Mouse (Mus musculus): Measurements from ENCODE around the gene Kcmf1. TPM values are rescaled to one million over a fixed set of nuclear protein-coding genes. Genes with fewer than 3 reads are reported as not detected.

Gene Kcmf1
- polyA plus RNA-seq, 1 experiment: 175 TPM

DNA sequence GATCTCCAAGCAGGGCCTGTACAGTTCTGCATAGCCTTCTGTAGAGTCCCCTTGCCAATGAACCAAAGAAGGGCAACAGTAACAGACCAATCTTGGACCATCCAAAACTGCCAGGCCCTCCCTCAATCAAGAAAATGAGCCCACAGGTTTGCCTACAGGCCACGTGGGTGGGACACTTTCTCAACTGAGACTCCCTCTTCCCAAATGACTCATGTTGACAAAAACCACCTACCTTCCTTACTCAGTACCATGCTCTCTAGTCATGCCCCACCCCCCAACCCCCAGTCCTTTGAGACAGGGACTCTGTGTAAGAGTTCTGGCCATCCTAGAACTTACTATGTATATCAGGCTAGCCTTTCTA is 18.2 kb downstream of the Kcmf1 start:
- Histone ChIP-seq H3K36me3 (ENCODE audit: control insufficient read depth, insufficient read depth, low read length, poor library complexity, severe bottlenecking) (no peaks in the 10 kb centered on the region; the same call in 1 of the 2 replicates), H3K4me1 (ENCODE audit: control insufficient read depth, insufficient read depth, low read length) (peaks cover 13% of the 10 kb centered on the region), H3K9me3 (replicated peaks; ENCODE audit: control insufficient read depth, insufficient read depth, low read length, poor library complexity, severe bottlenecking) (no peaks in the 10 kb centered on the region), H3K27me3 (ENCODE audit: control insufficient read depth, insufficient read depth, low read length, poor library complexity, severe bottlenecking) (no peaks in the 10 kb centered on the region), H3K9ac (ENCODE audit: low read depth, poor library complexity, severe bottlenecking) (no peak overlapping the region), H3K27ac (ENCODE audit: insufficient read depth, low read length) (no peak overlapping the region), H3K4me3 (ENCODE audit: low read depth, low read length) (no peak overlapping the region)
- TF ChIP-seq CTCF (IDR thresholded peaks at IDR 0.05; ENCODE audit: low read depth, low read length) (no peak), POLR2A (IDR thresholded peaks at IDR 0.05; ENCODE audit: insufficient read depth, low read length) (no peak), EP300 (IDR thresholded peaks at IDR 0.05; ENCODE audit: insufficient read depth, low read depth, low read length) (no peak)

DNA sequence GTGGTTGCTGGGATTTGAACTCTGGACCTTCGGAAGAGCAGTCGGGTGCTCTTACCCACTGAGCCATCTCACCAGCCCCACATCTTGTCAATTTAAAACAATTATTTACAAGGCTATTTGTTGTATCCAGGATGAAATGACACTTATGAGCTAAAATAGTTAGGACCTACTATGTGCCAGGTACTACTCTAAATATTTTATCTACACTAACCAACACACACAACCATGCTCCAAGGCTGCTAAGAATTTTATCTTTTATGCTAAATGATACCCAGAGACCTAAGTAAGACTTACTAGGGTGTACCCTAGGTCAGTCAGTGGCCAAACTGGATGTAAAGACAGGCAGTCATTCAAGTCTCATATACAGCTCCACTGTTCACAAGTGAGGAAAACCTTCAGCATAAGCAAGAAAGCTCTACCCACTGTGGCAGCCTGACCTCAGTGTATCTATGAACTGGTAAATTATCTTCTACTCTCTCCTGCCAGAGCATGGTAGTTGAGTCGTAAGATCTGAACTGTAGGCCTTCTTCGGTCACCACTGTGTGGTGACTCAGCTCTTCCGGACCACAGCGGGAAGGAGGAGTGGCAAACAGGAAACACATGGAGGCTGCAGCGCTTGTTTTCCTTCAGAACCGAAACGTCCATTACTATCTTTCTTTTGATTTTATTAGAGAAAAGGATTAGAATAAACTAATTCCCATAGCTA is 18.7 kb downstream of the Kcmf1 start:
- no peak for TF ChIP-seq POLR2A (IDR thresholded peaks at IDR 0.05; ENCODE audit: insufficient read depth, low read length)
- TF ChIP-seq EP300 (IDR thresholded peaks at IDR 0.05; ENCODE audit: insufficient read depth, low read depth, low read length): no peak
- no peak for TF ChIP-seq CTCF (IDR thresholded peaks at IDR 0.05; ENCODE audit: low read depth, low read length)
- H3K9me3 ChIP-seq (replicated peaks; ENCODE audit: control insufficient read depth, insufficient read depth, low read length, poor library complexity, severe bottlenecking): no peaks in the 10 kb centered on the region
- H3K4me1 ChIP-seq (ENCODE audit: control insufficient read depth, insufficient read depth, low read length): peaks cover 12% of the 10 kb centered on the region
- H3K36me3 ChIP-seq (ENCODE audit: control insufficient read depth, insufficient read depth, low read length, poor library complexity, severe bottlenecking): no peaks in the 10 kb centered on the region; the same call in 1 of the 2 replicates
- H3K27ac ChIP-seq (ENCODE audit: insufficient read depth, low read length): no peak overlapping the region
- H3K27me3 ChIP-seq (ENCODE audit: control insufficient read depth, insufficient read depth, low read length, poor library complexity, severe bottlenecking): no peaks in the 10 kb centered on the region
- H3K4me3 ChIP-seq (ENCODE audit: low read depth, low read length): no peak overlapping the region
- H3K9ac ChIP-seq (ENCODE audit: low read depth, poor library complexity, severe bottlenecking): no peak overlapping the region

DNA sequence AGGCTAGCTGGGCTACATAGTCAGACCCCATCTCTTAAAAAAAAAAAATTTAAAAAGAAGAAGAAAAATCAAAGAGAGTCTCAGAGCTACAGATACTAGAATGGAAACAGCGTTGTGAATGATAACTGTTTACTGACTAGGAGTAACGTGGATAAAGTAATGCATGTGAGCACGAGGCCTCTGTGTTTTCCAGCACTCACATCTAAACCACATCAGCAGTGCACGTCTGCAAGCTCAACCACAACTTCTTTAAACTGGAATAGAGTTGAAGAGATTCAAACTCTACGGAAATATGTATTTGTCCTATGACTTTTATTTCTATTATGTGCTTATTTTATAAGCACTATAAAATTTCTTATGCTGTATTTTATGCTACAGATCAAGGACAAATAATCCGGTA is 23.1 kb downstream of the Kcmf1 start:
- no peak for TF ChIP-seq CTCF (IDR thresholded peaks at IDR 0.05; ENCODE audit: low read depth, low read length)
- no peak for TF ChIP-seq POLR2A (IDR thresholded peaks at IDR 0.05; ENCODE audit: insufficient read depth, low read length)
- Histone ChIP-seq H3K9ac (ENCODE audit: low read depth, poor library complexity, severe bottlenecking) (no peak overlapping the region), H3K4me3 (ENCODE audit: low read depth, low read length) (no peak overlapping the region)

DNA sequence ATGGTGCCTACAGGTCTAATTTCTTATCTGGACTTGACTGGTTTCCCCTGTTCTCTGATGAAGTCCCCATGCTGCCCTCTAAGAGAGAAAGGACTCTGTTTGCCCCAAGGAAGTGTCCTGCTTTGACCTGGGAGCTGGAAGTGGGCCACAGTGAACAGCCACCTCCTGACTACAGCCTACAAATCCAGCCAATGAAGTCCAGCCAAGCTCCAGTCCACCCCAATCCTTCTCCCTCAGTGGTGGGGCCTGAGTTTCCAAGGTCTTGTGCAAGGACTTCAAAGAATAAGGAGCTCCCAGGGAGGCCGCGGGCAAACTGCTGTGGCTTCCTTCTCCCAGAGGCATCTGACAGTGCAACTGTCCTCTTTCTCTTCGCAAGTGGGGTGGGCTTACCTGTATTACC is 26.4 kb downstream of the Kcmf1 start:
- peaks cover 3% of the 10 kb centered on the region for H3K36me3 ChIP-seq (ENCODE audit: control insufficient read depth, insufficient read depth, low read length, poor library complexity, severe bottlenecking)
- peaks cover 4% of the 10 kb centered on the region for H3K4me1 ChIP-seq (ENCODE audit: control insufficient read depth, insufficient read depth, low read length)
- H3K4me3 ChIP-seq (ENCODE audit: low read depth, low read length): no peak overlapping the region
- TF ChIP-seq POLR2A (IDR thresholded peaks at IDR 0.05; ENCODE audit: insufficient read depth, low read length): no peak
- no peak for TF ChIP-seq EP300 (IDR thresholded peaks at IDR 0.05; ENCODE audit: insufficient read depth, low read depth, low read length)
- no peak for TF ChIP-seq CTCF (IDR thresholded peaks at IDR 0.05; ENCODE audit: low read depth, low read length)
- no peaks in the 10 kb centered on the region for H3K9me3 ChIP-seq (replicated peaks; ENCODE audit: control insufficient read depth, insufficient read depth, low read length, poor library complexity, severe bottlenecking)
- no peak overlapping the region for H3K27ac ChIP-seq (ENCODE audit: insufficient read depth, low read length)
- H3K27me3 ChIP-seq (ENCODE audit: control insufficient read depth, insufficient read depth, low read length, poor library complexity, severe bottlenecking): no peaks in the 10 kb centered on the region
- no peak overlapping the region for H3K9ac ChIP-seq (ENCODE audit: low read depth, poor library complexity, severe bottlenecking)

More for the DNA sequence above, 23.1 kb downstream of the Kcmf1 start:
- H3K36me3 ChIP-seq (ENCODE audit: control insufficient read depth, insufficient read depth, low read length, poor library complexity, severe bottlenecking): peaks cover 3% of the 10 kb centered on the region
- peaks cover 6% of the 10 kb centered on the region for H3K4me1 ChIP-seq (ENCODE audit: control insufficient read depth, insufficient read depth, low read length)
- no peaks in the 10 kb centered on the region for H3K27me3 ChIP-seq (ENCODE audit: control insufficient read depth, insufficient read depth, low read length, poor library complexity, severe bottlenecking)
- no peak overlapping the region for H3K27ac ChIP-seq (ENCODE audit: insufficient read depth, low read length)
- H3K9me3 ChIP-seq (replicated peaks; ENCODE audit: control insufficient read depth, insufficient read depth, low read length, poor library complexity, severe bottlenecking): no peaks in the 10 kb centered on the region

DNA sequence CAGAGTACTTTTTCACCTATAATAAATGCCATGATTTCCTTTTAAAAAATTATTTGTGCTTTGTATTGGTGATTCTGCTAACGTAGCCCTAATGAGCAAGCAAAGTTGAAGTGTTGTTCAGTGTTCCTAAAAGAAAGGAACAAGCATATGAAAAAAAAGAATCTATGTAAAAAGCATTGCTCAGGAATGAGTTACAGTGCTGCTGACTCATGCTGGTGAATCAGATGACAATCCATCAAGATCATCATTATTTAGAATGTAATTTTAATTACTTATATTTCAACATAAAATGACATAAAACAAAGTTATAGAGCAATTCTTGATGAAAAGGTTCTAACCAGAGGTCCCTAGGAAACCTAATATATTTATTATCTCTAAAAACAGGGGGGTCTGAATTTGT is 27.5 kb downstream of the Kcmf1 start:
- Histone ChIP-seq H3K27me3 (ENCODE audit: control insufficient read depth, insufficient read depth, low read length, poor library complexity, severe bottlenecking) (no peaks in the 10 kb centered on the region), H3K4me3 (ENCODE audit: low read depth, low read length) (no peak overlapping the region), H3K36me3 (ENCODE audit: control insufficient read depth, insufficient read depth, low read length, poor library complexity, severe bottlenecking) (peaks cover 3% of the 10 kb centered on the region; the same call in 1 of the 2 replicates), H3K9ac (ENCODE audit: low read depth, poor library complexity, severe bottlenecking) (no peak overlapping the region), H3K4me1 (ENCODE audit: control insufficient read depth, insufficient read depth, low read length) (peaks cover 4% of the 10 kb centered on the region), H3K9me3 (replicated peaks; ENCODE audit: control insufficient read depth, insufficient read depth, low read length, poor library complexity, severe bottlenecking) (no peaks in the 10 kb centered on the region), H3K27ac (ENCODE audit: insufficient read depth, low read length) (no peak overlapping the region)
- no peak for TF ChIP-seq CTCF (IDR thresholded peaks at IDR 0.05; ENCODE audit: low read depth, low read length)
- no peak for TF ChIP-seq POLR2A (IDR thresholded peaks at IDR 0.05; ENCODE audit: insufficient read depth, low read length)
- no peak for TF ChIP-seq EP300 (IDR thresholded peaks at IDR 0.05; ENCODE audit: insufficient read depth, low read depth, low read length)

DNA sequence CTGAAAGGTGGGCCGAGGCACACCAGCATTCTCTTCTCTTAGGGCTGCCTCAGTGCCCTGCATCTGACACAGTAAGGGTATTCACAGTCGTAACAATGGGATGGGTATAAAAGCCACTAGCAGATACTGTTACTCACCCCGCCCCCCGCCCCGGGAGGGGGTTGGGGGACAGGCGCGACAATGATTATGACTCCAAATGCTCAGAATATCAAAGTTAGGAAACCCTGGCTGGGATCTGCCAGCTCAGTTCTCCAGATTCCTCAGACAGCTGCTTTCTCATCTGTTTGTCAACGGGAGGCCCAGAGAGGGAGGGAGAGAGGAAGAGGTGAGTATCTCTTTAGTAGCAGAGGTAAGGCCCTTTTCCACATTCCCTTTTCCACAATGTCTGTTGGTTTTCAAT is 30.2 kb downstream of the Kcmf1 start:
- no peak overlapping the region for H3K27ac ChIP-seq (ENCODE audit: insufficient read depth, low read length)

More for the DNA sequence above, 30.2 kb downstream of the Kcmf1 start:
- Histone ChIP-seq H3K9me3 (replicated peaks; ENCODE audit: control insufficient read depth, insufficient read depth, low read length, poor library complexity, severe bottlenecking) (no peaks in the 10 kb centered on the region), H3K4me1 (ENCODE audit: control insufficient read depth, insufficient read depth, low read length) (peaks cover 4% of the 10 kb centered on the region), H3K27me3 (ENCODE audit: control insufficient read depth, insufficient read depth, low read length, poor library complexity, severe bottlenecking) (no peaks in the 10 kb centered on the region), H3K9ac (ENCODE audit: low read depth, poor library complexity, severe bottlenecking) (no peak overlapping the region), H3K36me3 (ENCODE audit: control insufficient read depth, insufficient read depth, low read length, poor library complexity, severe bottlenecking) (peaks cover 9% of the 10 kb centered on the region), H3K4me3 (ENCODE audit: low read depth, low read length) (no peak overlapping the region)
- TF ChIP-seq POLR2A (IDR thresholded peaks at IDR 0.05; ENCODE audit: insufficient read depth, low read length) (no peak), CTCF (IDR thresholded peaks at IDR 0.05; ENCODE audit: low read depth, low read length) (no peak), EP300 (IDR thresholded peaks at IDR 0.05; ENCODE audit: insufficient read depth, low read depth, low read length) (no peak)

Data from ES-Bruce4 (cell line).